Mouse (Mus musculus) embryonic facial prominence, embryonic 11.5 days (tissue): Measurements from ENCODE around the gene Parp6. TPM values are rescaled to one million over a fixed set of nuclear protein-coding genes. Genes with fewer than 3 reads are reported as not detected.

Source experiments
- ATAC-seq: fragments of 200-750 bp; cut with Nextera tagmentation; replicated peaks from 2 replicates; pipeline ENCODE4 v1.8.0; 2017; ENCODE audit warnings: low read depth; ENCODE audit not compliant: insufficient number of reproducible peaks, low FRiP score, low TSS enrichment
- DNase-seq: peaks from one replicate; pipeline ENCODE4 v3.0.0-alpha.2; 2015; ENCODE audit warnings: low spot score
- H3K27ac ChIP-seq: fragments of 300-500 bp; sonication (generic); replicated peaks from 2 replicates; pipeline ENCODE4 v1.5.1; 2014; ENCODE audit warnings: mild to moderate bottlenecking, low read depth, low read length, control low read depth
- H3K27me3 ChIP-seq: fragments of 300-500 bp; sonication (generic); 2 replicates; pipeline ENCODE4 v1.6.1; 2014; ENCODE audit warnings: mild to moderate bottlenecking, low read length, moderate library complexity, mixed read lengths; ENCODE audit not compliant: control insufficient read depth, insufficient read depth
- H3K36me3 ChIP-seq: fragments of 300-500 bp; sonication (generic); replicated peaks from 2 replicates; pipeline ENCODE4 v1.6.1; 2014; ENCODE audit warnings: low read depth, mild to moderate bottlenecking, low read length, moderate library complexity, mixed read lengths; ENCODE audit not compliant: control insufficient read depth, insufficient read depth
- H3K4me1 ChIP-seq: fragments of 300-500 bp; sonication (generic); 2 replicates; pipeline ENCODE4 v1.6.1; 2014; ENCODE audit warnings: low read length, mixed read lengths; ENCODE audit not compliant: control insufficient read depth, insufficient read depth
- H3K4me2 ChIP-seq: fragments of 300-500 bp; sonication (generic); 2 replicates; pipeline ENCODE4 v1.6.1; 2014; ENCODE audit warnings: low read depth, mild to moderate bottlenecking, control low read depth, low read length, moderate library complexity
- H3K4me3 ChIP-seq: fragments of 300-500 bp; sonication (generic); 2 replicates; pipeline ENCODE4 v1.5.1; 2014; ENCODE audit warnings: low read depth, low read length, control low read depth
- H3K9ac ChIP-seq: fragments of 300-500 bp; sonication (generic); replicated peaks from 2 replicates; pipeline ENCODE4 v1.6.1; 2014; ENCODE audit warnings: mild to moderate bottlenecking, control low read depth, low read length
- H3K9me3 ChIP-seq: fragments of 300-500 bp; sonication (generic); replicated peaks from 2 replicates; pipeline ENCODE4 v1.6.1; 2016; ENCODE audit warnings: mild to moderate bottlenecking, low read length, inconsistent platforms, mixed read lengths; ENCODE audit not compliant: control insufficient read depth
- WGBS: fragments of 180-500 bp; shearing (Covaris S2); extraction: QIAGEN DNeasy Blood & Tissue Kit; methylation state at CpG from one replicate; pipeline ENCODE4 v1.1.7; 2014; 5-methylcytosine and 5-hydroxymethylcytosine counted together
- polyA plus RNA-seq: library from polyadenylated mRNA; unstranded; fragments of >200 nt; fragmentation: Nextera tagmentation; extraction: Ambion mirVana; gene quantifications from 2 replicates; pipeline ENCODE4 v1.2.1, GENCODE M21; 2014

Gene Parp6
- polyA plus RNA-seq, 1 experiment from 2014 or later: 36.8 TPM

DNA sequence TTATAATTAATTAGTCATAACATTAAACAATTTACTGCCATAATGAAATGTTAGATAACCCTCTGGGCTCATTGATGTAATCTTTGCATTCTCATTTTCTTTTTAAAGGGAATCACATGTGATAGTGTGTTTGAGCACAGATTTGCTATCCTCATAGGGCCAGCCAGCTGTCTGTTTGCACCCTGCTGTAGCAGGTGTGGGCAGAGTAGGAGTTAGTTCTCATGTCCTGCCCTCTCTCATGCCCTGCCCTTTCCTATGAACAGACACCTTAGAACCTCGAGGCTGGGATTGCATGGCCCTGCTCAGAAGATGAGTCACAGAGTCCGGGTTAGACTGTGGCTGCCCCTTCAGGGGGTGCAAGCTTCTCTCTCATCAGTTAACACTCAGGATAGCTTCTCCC lies 56.3 kb downstream of the Parp6 start:
- H3K36me3 ChIP-seq: peaks cover 32% of the 10 kb centered on the region

DNA sequence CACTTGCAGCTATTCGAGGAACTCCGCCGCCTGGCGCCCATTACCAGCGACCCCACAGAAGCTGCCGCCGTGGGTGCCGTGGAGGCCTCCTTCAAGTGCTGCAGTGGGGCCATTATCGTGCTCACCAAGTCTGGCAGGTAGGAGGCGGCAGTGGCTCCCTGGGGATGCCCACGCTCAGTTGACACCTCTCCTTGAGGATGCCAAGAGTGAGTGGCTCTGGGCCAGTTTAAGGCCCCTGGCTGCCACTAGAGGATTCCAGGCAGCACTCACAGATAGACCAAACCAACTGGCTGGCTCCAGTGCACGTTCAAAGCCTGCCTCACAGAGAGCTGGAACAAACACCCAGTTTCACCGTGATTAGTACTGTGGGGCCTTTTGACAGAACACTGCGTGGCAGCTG lies 58.5 kb downstream of the Parp6 start:
- Histone ChIP-seq H3K4me1 (no peaks in the 10 kb centered on the region), H3K9ac (no peak overlapping the region), H3K4me3 (no peak overlapping the region), H3K27ac (no peak overlapping the region), H3K36me3 (peaks cover 25% of the 10 kb centered on the region), H3K4me2 (no peak overlapping the region), H3K9me3 (no peaks in the 10 kb centered on the region), H3K27me3 (no peaks in the 10 kb centered on the region)
- ATAC-seq (no peak), DNase-seq (no peak)
- 91% methylated on average over 14 of the region's 14 CpGs for WGBS

More for the DNA sequence above, 56.3 kb downstream of the Parp6 start:
- H3K27me3 ChIP-seq: no peaks in the 10 kb centered on the region
- no peak overlapping the region for H3K4me2 ChIP-seq
- H3K27ac ChIP-seq: no peak overlapping the region
- WGBS: 61% methylated on average over 2 of the region's 2 CpGs
- no peak overlapping the region for H3K4me3 ChIP-seq
- ATAC-seq: no peak
- no peak overlapping the region for H3K9ac ChIP-seq
- H3K9me3 ChIP-seq: no peaks in the 10 kb centered on the region
- no peak for DNase-seq
- no peaks in the 10 kb centered on the region for H3K4me1 ChIP-seq

DNA sequence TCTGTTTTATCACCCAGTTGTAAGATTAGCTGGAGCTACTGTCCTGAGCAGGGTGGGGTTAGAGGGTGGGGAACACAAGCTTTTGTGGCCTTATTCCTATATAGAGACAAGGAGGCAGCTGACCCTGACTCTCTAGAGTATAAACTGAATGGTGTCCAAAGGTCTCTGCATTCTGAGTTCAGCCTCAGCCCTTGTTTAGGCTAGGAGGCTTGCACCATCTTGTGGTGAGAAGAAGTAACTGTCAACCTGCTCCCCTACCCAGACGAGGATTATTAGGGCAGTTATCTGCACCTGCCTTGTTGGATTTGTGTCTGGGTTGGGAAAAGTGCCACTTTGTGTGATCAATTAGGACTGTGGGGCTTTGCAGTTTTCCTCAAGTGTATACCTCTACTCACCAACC lies 61.2 kb downstream of the Parp6 start:
- H3K27ac ChIP-seq: no peak overlapping the region
- H3K4me1 ChIP-seq: no peaks in the 10 kb centered on the region
- H3K4me2 ChIP-seq: no peak overlapping the region
- no peak overlapping the region for H3K4me3 ChIP-seq
- H3K36me3 ChIP-seq: peaks cover 20% of the 10 kb centered on the region
- H3K9me3 ChIP-seq: no peaks in the 10 kb centered on the region
- no peak overlapping the region for H3K9ac ChIP-seq
- 26% methylated on average over 1 of the region's 1 CpGs for WGBS
- ATAC-seq (no peak), DNase-seq (peak; percentile 42)
- H3K27me3 ChIP-seq: no peaks in the 10 kb centered on the region; the same call in 1 of the 2 replicates

DNA sequence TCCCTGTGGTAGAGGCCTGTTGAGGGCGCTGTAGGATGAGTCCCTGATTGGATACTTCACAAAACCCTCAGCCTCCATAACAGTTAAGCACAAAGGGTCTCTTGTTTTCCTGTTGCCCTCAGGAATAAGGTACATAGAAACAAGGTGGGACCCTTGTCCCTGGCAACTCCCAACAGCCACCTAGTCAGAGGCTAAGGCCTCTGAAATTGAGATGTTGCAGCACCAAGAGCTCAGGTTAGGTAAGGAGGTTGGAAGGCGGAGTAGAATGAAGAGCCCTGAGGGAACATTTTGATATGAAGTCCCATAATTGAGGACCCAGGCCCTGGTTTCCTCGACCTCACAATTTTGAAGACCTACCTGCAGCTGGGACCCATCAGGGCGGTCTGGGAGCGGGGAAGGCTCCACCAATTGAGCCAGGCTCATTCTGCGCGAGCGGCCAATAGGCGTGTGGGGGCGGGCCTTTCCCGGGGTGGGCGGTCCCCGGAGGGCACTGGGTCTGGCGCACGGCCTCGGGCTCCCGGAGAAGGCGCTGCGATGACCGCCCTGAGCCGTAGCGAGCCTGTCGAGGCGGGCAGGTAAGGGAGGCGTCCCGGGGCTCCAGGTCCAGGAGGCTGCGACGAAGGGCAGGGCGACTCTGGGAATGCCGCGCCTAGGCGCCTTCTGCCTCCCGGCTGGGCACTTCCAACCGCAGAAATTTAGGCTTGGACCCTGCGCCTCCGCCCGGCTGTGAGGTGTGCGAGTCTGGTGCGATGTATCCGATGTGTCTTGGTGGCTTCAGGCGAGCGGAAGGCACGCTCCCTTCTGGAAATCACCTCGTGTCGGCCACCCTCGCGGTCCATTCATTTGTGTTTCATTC lies 62.8 kb downstream of the Parp6 start, which contains the start of gene Gramd2:
Gene Gramd2, plus strand, starts transcription at position 467 of the 856 bp plus-strand sequence.
- Histone ChIP-seq H3K9ac (peak within 1 kb of the TSS; percentile 4; the same call in 1 of the 2 replicates), H3K4me2 (peak within 1 kb of the TSS; percentile 69), H3K4me3 (peak within 1 kb of the TSS; percentile 31), H3K36me3 (peaks cover 11% of the 10 kb centered on the region), H3K27ac (no peak within 1 kb of the TSS), H3K9me3 (no peaks in the 10 kb centered on the region), H3K4me1 (no peaks in the 10 kb centered on the region), H3K27me3 (no peaks in the 10 kb centered on the region; the same call in 1 of the 2 replicates)
- peak; percentile 96 for ATAC-seq
- 1% methylated on average over 47 of the region's 47 CpGs for WGBS
- DNase-seq: peak; percentile 91

DNA sequence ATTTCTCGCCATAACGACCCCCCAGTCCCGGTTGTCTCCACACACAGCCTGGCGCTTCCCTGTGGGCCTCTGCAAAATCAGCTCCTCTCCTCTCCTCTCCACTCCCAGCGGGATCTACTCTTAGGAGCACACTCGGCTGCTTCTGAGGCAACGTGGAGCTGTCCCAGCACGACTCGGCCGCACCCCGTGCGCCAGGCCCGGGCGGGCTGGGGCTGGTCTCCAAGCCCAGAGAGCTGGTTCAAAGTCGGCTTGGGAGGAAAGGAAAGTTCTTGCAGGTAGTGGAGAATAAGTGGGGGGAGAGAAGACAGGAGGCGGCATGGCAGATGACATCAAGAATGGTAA lies 63.4 kb downstream of the Parp6 start:
- WGBS: 8% methylated on average over 16 of the region's 16 CpGs

DNA sequence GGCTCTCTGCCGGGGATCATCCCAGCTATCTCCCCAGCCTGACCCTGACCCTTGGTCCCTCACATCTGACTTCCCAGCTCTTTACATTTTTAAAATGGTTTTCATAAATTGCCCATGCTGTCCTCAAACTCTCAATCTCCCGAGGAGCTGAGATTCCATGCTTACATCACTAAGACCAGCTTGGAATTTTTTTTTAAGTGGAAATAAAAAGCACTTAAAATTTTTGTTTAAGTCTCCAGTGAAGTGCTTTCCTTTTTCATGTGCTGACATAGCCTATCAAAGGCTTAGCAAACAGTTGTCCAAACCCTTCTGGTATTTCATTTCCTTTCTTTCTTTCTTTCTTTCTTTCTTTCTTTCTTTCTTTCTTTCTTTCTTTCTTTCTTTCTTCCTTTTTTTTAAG lies 66.9 kb downstream of the Parp6 start:
- Histone ChIP-seq H3K4me3 (no peak overlapping the region), H3K27me3 (no peaks in the 10 kb centered on the region; the same call in 1 of the 2 replicates), H3K27ac (no peak overlapping the region), H3K9me3 (no peaks in the 10 kb centered on the region), H3K36me3 (no peaks in the 10 kb centered on the region), H3K4me2 (no peak overlapping the region), H3K4me1 (no peaks in the 10 kb centered on the region), H3K9ac (no peak overlapping the region)
- DNase-seq: no peak
- ATAC-seq: no peak
- 65% methylated on average over 2 of the region's 2 CpGs for WGBS

More for the DNA sequence above, 63.4 kb downstream of the Parp6 start:
- H3K27me3 ChIP-seq: no peaks in the 10 kb centered on the region; the same call in 1 of the 2 replicates
- no peak for ATAC-seq
- no peaks in the 10 kb centered on the region for H3K4me1 ChIP-seq
- H3K4me3 ChIP-seq: peak overlapping the region; percentile 31; the same call in 1 of the 2 replicates
- no peak overlapping the region for H3K9ac ChIP-seq
- no peak overlapping the region for H3K27ac ChIP-seq
- peak overlapping the region; percentile 69 for H3K4me2 ChIP-seq
- H3K9me3 ChIP-seq: no peaks in the 10 kb centered on the region
- DNase-seq: peak; percentile 24
- H3K36me3 ChIP-seq: peaks cover 10% of the 10 kb centered on the region

DNA sequence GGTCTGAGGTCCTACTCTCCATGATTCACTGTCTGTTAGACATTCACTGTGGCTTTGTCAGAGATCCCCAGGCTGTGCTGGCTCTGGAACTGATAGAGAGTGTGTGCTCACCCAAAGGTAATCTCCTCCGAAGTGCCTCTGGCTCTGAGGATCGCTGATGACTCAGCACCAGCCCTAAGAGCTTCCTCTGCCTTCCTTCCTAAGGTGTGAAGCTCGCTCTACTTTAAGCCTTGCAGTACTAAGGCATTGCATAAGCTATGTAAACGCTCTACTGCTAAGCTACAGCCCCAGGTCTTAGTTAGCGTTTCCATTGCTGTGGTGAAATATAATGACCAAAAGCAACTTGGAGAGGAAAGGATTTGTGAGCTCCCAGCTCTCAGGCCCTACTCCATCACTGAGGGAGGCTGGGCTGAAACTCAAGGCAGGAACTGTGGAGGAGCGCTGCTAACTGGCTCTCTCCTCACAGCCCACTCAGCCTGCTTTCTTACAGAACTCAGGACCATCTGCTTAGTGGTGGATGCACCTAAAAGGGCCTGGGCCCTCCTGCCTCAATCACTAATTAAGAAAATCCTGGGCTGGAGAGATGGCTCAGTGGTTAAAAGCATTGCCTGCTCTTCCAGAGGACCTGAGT lies 70.4 kb downstream of the Parp6 start:
- Histone ChIP-seq H3K27ac (no peak overlapping the region), H3K36me3 (no peaks in the 10 kb centered on the region), H3K27me3 (0 out of 2 replicates have a peak, but pooled peaks cover 2% of the 10 kb centered on the region), H3K4me2 (no peak overlapping the region), H3K9me3 (no peaks in the 10 kb centered on the region), H3K4me1 (no peaks in the 10 kb centered on the region), H3K4me3 (no peak overlapping the region), H3K9ac (no peak overlapping the region)
- WGBS: 37% methylated on average over 6 of the region's 6 CpGs
- ATAC-seq (no peak), DNase-seq (no peak)

DNA sequence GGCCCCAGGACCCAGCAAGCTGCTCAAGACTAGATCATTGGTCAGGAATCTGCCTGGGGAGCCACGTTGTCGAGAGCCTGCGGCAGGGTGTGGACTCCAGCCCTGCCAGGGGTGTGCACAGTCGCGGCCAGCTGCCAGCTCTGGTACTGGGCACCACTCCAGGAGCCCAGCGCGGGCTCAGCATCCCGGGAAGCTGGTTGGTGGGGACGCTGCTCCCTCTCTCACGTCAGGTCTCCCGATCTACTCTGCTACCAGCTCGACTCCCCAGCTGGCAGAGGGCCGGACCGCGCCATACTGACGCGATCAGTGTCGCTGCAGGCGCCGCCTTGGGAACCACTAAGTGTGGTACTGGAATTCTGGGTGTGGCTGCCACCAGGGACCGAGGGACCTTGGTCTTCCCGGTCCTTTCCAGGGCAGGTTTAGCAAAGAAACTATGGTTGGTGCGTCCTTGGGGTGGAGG lies 74.6 kb downstream of the Parp6 start:
- no peak overlapping the region for H3K27ac ChIP-seq
- no peaks in the 10 kb centered on the region for H3K9me3 ChIP-seq
- no peaks in the 10 kb centered on the region for H3K36me3 ChIP-seq
- H3K9ac ChIP-seq: 0 out of 2 replicates have a peak overlapping the region, but pooled peaks have one; percentile 34
- peak; percentile 32 for DNase-seq
- 2% methylated on average over 23 of the region's 23 CpGs for WGBS
- peak overlapping the region; percentile 50 for H3K4me2 ChIP-seq
- H3K4me3 ChIP-seq: no peak overlapping the region
- 0 out of 2 replicates have a peak, but pooled peaks cover 2% of the 10 kb centered on the region for H3K27me3 ChIP-seq
- no peaks in the 10 kb centered on the region for H3K4me1 ChIP-seq
- ATAC-seq: 0 out of 2 replicates have a peak, but pooled peaks have one; percentile 52
